Mouse (Mus musculus) lung, embryonic 16.5 days (tissue): ENCODE data around the gene Mrpl27. TPM values are rescaled to one million over a fixed set of nuclear protein-coding genes. Genes with fewer than 3 reads are reported as not detected.
A peak's percentile ranks its signal among the peaks of the same experiment; 100 is the strongest.

Source experiments
- ATAC-seq: fragments of 200-750 bp; cut with Nextera tagmentation; 2 replicates; pipeline ENCODE4 v1.8.0; 2017; ENCODE audit warnings: low read depth, mild to moderate bottlenecking, moderate library complexity
- H3K27ac ChIP-seq: fragments of 300-500 bp; sonication (generic); 2 replicates; pipeline ENCODE4 v1.5.1; 2014; ENCODE audit warnings: mild to moderate bottlenecking, control low read depth, low read length
- H3K27me3 ChIP-seq: fragments of 300-500 bp; sonication (generic); 2 replicates; pipeline ENCODE4 v1.6.1; 2014; ENCODE audit warnings: low read depth, low read length, mixed read lengths; ENCODE audit not compliant: control insufficient read depth, insufficient read depth
- H3K36me3 ChIP-seq: fragments of 300-500 bp; sonication (generic); 2 replicates; pipeline ENCODE4 v1.6.1; 2014; ENCODE audit warnings: low read length; ENCODE audit not compliant: control insufficient read depth, insufficient read depth
- H3K4me1 ChIP-seq: fragments of 300-500 bp; sonication (generic); replicated peaks from 2 replicates; pipeline ENCODE4 v1.6.1; 2014; ENCODE audit warnings: low read length, mixed read lengths; ENCODE audit not compliant: control insufficient read depth, insufficient read depth
- H3K4me2 ChIP-seq: fragments of 300-500 bp; sonication (generic); 2 replicates; pipeline ENCODE4 v1.6.1; 2014; ENCODE audit warnings: low read depth, low read length, control low read depth
- H3K4me3 ChIP-seq: fragments of 300-500 bp; sonication (generic); 2 replicates; pipeline ENCODE4 v1.5.1; 2014; ENCODE audit warnings: mild to moderate bottlenecking, low read length, control low read depth
- H3K9ac ChIP-seq: fragments of 300-500 bp; sonication (generic); 2 replicates; pipeline ENCODE4 v1.6.1; 2014; ENCODE audit warnings: low read length, control low read depth
- H3K9me3 ChIP-seq: fragments of 300-500 bp; sonication (generic); 2 replicates; pipeline ENCODE4 v1.6.1; 2016; ENCODE audit warnings: low read length; ENCODE audit not compliant: control insufficient read depth
- WGBS: fragments of 180-500 bp; shearing (Covaris S2); extraction: QIAGEN DNeasy Blood & Tissue Kit; methylation state at CpG from one replicate; pipeline ENCODE4 v1.1.7; 2014; 5-methylcytosine and 5-hydroxymethylcytosine counted together
- polyA plus RNA-seq: library from polyadenylated mRNA; unstranded; fragments of >200 nt; fragmentation: Nextera tagmentation; extraction: Ambion mirVana; gene quantifications from 2 replicates; pipeline ENCODE4 v1.2.1, GENCODE M21; 2015

Mrpl27 gene
- polyA plus RNA-seq, 1 experiment from 2014 or later, result 140 TPM

DNA sequence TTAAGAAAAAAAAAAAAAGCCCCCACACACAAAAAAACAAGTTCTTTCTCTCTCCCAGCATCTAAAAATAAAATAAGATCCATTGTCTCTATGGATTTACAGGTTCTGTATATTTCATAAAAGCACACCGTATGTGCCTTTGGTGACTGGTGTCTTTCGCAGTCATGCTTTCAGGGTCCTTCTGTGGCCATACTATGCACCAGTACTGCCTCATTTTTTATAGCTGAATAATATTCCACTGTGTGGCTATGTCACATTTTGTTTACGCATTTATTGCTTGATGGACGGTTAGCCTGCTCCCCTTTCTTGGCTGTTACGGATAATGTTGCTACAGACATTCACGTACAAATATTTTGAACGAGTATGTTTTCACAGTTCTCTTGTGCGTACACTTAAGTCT lies 594 bp upstream of the Mrpl27 start:
- H3K9me3 ChIP-seq, result no peaks in the 10 kb centered on the region
- 41% methylated on average over 8 of the region's 8 CpGs for WGBS
- H3K9ac ChIP-seq, result peak overlapping the region; percentile 77
- no peaks in the 10 kb centered on the region for H3K27me3 ChIP-seq
- peaks cover 14% of the 10 kb centered on the region for H3K36me3 ChIP-seq
- peaks cover 13% of the 10 kb centered on the region for H3K4me1 ChIP-seq
- no peak for ATAC-seq
- H3K4me2 ChIP-seq, result peak overlapping the region; percentile 76
- peak overlapping the region; percentile 78 for H3K4me3 ChIP-seq
- H3K27ac ChIP-seq, result no peak overlapping the region

GRCm38 (mm10) chr11:94661344-94661743 lies 7.8 kb downstream of the Mrpl27 start:
- Histone ChIP-seq H3K27me3 (no peaks in the 10 kb centered on the region), H3K9ac (no peak overlapping the region), H3K4me1 (no peaks in the 10 kb centered on the region), H3K4me2 (no peak overlapping the region), H3K27ac (no peak overlapping the region), H3K4me3 (no peak overlapping the region), H3K9me3 (no peaks in the 10 kb centered on the region), H3K36me3 (peaks cover 18% of the 10 kb centered on the region)
- WGBS, result 41% methylated on average over 1 of the region's 1 CpGs
- ATAC-seq, result peak; percentile 36; the same call in 1 of the 2 replicates

GRCm38 (mm10) chr11:94665281-94665680 lies 11.7 kb downstream of the Mrpl27 start:
- WGBS, result 91% methylated on average over 6 of the region's 6 CpGs
- no peak for ATAC-seq
- Histone ChIP-seq H3K4me3 (no peak overlapping the region), H3K36me3 (peaks cover 39% of the 10 kb centered on the region), H3K4me2 (no peak overlapping the region), H3K27me3 (no peaks in the 10 kb centered on the region), H3K9ac (no peak overlapping the region), H3K9me3 (no peaks in the 10 kb centered on the region), H3K4me1 (no peaks in the 10 kb centered on the region), H3K27ac (no peak overlapping the region)

GRCm38 (mm10) chr11:94674984-94675383 lies 21.4 kb downstream of the Mrpl27 start:
- no peak for ATAC-seq
- H3K9me3 ChIP-seq, result no peaks in the 10 kb centered on the region
- peak overlapping the region; percentile 36; the same call in 1 of the 2 replicates for H3K9ac ChIP-seq
- no peak overlapping the region for H3K27ac ChIP-seq
- H3K4me2 ChIP-seq, result no peak overlapping the region
- 70% methylated on average over 5 of the region's 5 CpGs for WGBS
- H3K4me1 ChIP-seq, result peaks cover 23% of the 10 kb centered on the region
- H3K27me3 ChIP-seq, result no peaks in the 10 kb centered on the region
- H3K4me3 ChIP-seq, result no peak overlapping the region
- peaks cover 1% of the 10 kb centered on the region; the same call in 1 of the 2 replicates for H3K36me3 ChIP-seq

DNA sequence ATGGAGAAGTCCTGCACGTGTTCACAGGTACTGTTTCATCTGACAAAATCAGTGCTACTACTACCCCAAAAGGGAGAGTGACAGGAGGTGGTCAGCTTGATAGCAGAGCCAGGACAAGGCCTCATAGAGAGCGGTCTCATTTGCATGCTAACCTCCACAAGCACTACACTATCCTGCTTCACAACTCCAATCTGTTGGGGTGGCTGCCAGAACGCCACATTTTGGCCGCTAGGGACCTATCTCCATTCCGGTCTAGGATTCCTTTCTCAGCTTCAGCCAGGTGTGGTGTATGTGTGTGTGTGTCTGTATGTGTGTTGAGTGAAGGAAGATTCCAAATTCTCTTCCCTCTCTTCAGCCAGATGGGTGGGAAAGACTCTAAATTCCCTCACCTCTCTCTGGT lies 21.9 kb downstream of the Mrpl27 start:
- no peaks in the 10 kb centered on the region for H3K9me3 ChIP-seq
- H3K4me2 ChIP-seq, result peak overlapping the region; percentile 62
- ATAC-seq, result no peak
- H3K4me3 ChIP-seq, result no peak overlapping the region
- no peaks in the 10 kb centered on the region for H3K36me3 ChIP-seq
- H3K4me1 ChIP-seq, result peaks cover 23% of the 10 kb centered on the region
- WGBS, result 64% methylated on average over 5 of the region's 5 CpGs
- peak overlapping the region; percentile 36; the same call in 1 of the 2 replicates for H3K9ac ChIP-seq
- no peaks in the 10 kb centered on the region for H3K27me3 ChIP-seq
- no peak overlapping the region for H3K27ac ChIP-seq

- H3K4me1 ChIP-seq, result peaks cover 23% of the 10 kb centered on the region
- no peaks in the 10 kb centered on the region for H3K27me3 ChIP-seq
- WGBS, result 31% methylated on average over 4 of the region's 4 CpGs
- H3K9me3 ChIP-seq, result no peaks in the 10 kb centered on the region
- peak overlapping the region; percentile 62 for H3K4me2 ChIP-seq
- H3K27ac ChIP-seq, result no peak overlapping the region
- H3K36me3 ChIP-seq, result no peaks in the 10 kb centered on the region
- peak overlapping the region; percentile 95 for H3K4me3 ChIP-seq
- no peak for ATAC-seq
- peak overlapping the region; percentile 99 for H3K9ac ChIP-seq
Measured at GRCm38 (mm10) chr11:94676308-94676707, 22.7 kb downstream of the Mrpl27 start.

DNA sequence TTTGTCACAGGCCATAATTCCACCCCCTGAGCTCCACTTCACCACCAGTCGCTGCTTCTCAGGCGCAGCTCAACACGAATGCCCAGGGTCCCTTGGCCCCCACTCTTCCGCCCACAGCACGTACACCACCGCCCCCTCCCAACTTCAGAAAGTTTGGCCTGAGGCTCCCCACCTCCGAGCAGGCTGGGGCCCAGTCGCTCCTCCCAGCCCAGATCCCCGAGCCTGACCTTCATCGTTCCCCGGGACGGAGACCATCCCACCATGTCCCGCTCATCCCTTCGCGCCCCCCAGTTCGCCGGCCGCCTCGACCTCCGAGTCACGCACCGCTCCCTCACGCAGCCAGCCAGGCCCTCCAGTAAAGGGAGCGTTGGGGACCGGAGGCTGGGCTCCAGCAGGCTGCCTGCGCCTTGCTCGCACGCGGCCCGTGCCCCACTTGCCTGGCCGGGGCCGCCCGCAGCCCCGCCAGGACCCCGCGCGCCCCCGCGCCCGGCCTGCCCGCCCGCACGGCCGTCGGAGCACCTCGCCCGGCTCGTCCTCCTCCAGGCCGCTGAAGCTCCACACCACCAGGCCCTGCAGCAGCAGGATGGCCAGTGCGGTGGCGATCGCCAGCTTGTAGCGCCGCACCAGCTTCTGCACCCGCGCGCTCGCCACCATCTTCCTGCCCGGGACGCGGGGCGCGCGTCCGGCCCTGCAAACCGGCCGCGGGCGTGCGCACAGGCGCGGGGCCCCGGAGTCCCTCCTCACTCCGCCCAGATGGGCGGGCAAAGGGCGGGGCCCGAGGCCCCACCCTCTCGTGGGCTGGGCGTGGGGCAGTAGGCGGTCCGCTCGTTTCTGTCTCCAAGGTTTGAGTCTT lies 23.4 kb downstream of the Mrpl27 start, which contains the start of gene Xylt2:
Xylt2 (minus strand) TSS at position 762 of the 853 bp plus-strand sequence.
- WGBS, result under 1% methylated on average over 75 of the region's 82 CpGs
- Histone ChIP-seq H3K9ac (peak within 1 kb of the TSS; percentile 99), H3K36me3 (no peaks in the 10 kb centered on the region), H3K4me1 (peaks cover 25% of the 10 kb centered on the region), H3K4me2 (peak within 1 kb of the TSS; percentile 62), H3K27me3 (no peaks in the 10 kb centered on the region), H3K4me3 (peak within 1 kb of the TSS; percentile 95), H3K9me3 (no peaks in the 10 kb centered on the region), H3K27ac (peak within 1 kb of the TSS; percentile 80)
- ATAC-seq, result peak; percentile 98

DNA sequence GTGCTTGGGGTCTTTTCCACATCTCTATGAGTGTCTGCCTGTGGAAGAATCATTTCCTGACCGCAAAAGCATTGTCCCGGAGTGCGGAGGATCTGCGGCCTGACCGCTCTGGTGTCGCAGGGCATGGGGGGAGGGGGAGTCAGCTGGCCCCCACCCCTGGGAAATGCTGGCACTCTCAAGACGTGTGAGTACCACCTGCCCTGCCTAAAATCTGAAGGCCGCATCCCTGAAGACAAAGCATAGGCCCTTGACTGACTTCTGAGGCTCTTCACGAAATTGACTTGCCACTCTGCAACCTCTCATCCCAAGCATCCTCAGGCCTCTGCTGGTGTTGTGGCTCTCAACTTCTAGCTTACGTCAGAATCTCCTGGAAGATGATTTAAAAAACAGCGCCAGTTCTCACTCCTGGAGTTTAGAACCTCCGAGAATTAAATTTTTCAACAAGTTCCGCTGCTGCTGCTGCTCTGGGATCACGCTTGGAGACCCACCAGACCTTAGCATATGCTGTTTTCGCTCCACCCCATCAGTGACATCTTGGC lies 24.1 kb downstream of the Mrpl27 start:
- H3K9ac ChIP-seq, result peak overlapping the region; percentile 41

DNA sequence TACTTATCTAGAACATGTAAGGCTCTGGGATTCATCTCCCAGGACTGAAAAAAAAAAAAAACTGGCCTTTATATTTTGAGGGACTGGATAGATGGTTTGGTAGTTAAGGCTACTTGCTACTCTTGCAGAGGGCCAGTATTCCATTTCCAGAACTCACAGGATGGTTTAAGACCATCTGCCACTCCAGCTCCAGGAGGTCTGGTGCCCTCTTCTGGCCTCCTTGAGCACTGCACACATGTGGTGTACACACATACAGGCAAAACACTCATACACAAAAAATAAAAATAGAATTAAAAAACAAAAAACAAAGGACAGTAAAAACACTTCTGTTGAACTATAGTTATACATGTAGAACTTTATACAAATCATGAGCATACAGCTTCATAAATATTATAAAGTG lies 27.1 kb downstream of the Mrpl27 start:
- ATAC-seq, result no peak
- no peak overlapping the region for H3K4me3 ChIP-seq
- H3K36me3 ChIP-seq, result no peaks in the 10 kb centered on the region
- H3K4me1 ChIP-seq, result peaks cover 13% of the 10 kb centered on the region
- no peaks in the 10 kb centered on the region for H3K9me3 ChIP-seq
- H3K9ac ChIP-seq, result no peak overlapping the region
- H3K4me2 ChIP-seq, result no peak overlapping the region
- no peak overlapping the region for H3K27ac ChIP-seq
- no peaks in the 10 kb centered on the region for H3K27me3 ChIP-seq

More for the DNA sequence above, 24.1 kb downstream of the Mrpl27 start:
- no peak overlapping the region for H3K27ac ChIP-seq
- H3K4me2 ChIP-seq, result peak overlapping the region; percentile 62
- no peaks in the 10 kb centered on the region for H3K27me3 ChIP-seq
- peaks cover 25% of the 10 kb centered on the region for H3K4me1 ChIP-seq
- H3K36me3 ChIP-seq, result no peaks in the 10 kb centered on the region
- peak overlapping the region; percentile 95 for H3K4me3 ChIP-seq
- 34% methylated on average over 15 of the region's 15 CpGs for WGBS
- no peaks in the 10 kb centered on the region for H3K9me3 ChIP-seq
- no peak for ATAC-seq
